Mouse (Mus musculus) cerebellum, adult 8-10 months (tissue): Measurements from ENCODE around the gene Mpv17.

Source experiments
- DNase-seq: peaks from one replicate; pipeline ENCODE4 v3.0.0; 2022

Gene Mpv17

GRCm38 (mm10) chr5:31181183-31181770 is 27.2 kb upstream of the Mpv17 start:
- no peak for DNase-seq

- peak; percentile 97 for DNase-seq
These were observed 25.9 kb upstream of the Mpv17 start, which contains the start of the genes Gm29609 and Gtf3c2 for GRCm38 (mm10) chr5:31179766-31180630. Gene Gm29609 (minus strand): TSS chr5:31179911. Gene Gtf3c2 (minus strand): TSS chr5:31180144.

- no peak for DNase-seq
These were observed 25.3 kb upstream of the Mpv17 start for GRCm38 (mm10) chr5:31179301-31179765.

GRCm38 (mm10) chr5:31168630-31169029 is 14.6 kb upstream of the Mpv17 start:
- no peak for DNase-seq

- no peak for DNase-seq
These were observed 10.8 kb upstream of the Mpv17 start for GRCm38 (mm10) chr5:31164878-31165277.

- DNase-seq, result no peak
These were observed 8.4 kb upstream of the Mpv17 start for GRCm38 (mm10) chr5:31162462-31162861.

- DNase-seq, result no peak
These were observed 417 bp downstream of the Mpv17 start for GRCm38 (mm10) chr5:31153516-31154151.

- peak; percentile 63 for DNase-seq
These were observed 2.3 kb downstream of the Mpv17 start for GRCm38 (mm10) chr5:31151746-31152145.

GRCm38 (mm10) chr5:31149781-31150180 is 4.3 kb downstream of the Mpv17 start:
- peak; percentile 28 for DNase-seq

- DNase-seq, result no peak
These were observed 15.1 kb downstream of the Mpv17 start for GRCm38 (mm10) chr5:31138968-31139425.

GRCm38 (mm10) chr5:31138241-31138967 is 15.6 kb downstream of the Mpv17 start, which contains the start of gene Ucn:
Gene Ucn (minus strand): TSS chr5:31138829.
- DNase-seq, result no peak

GRCm38 (mm10) chr5:31137658-31138057 is 16.4 kb downstream of the Mpv17 start:
- DNase-seq, result no peak

- no peak for DNase-seq
These were observed 17.2 kb downstream of the Mpv17 start for GRCm38 (mm10) chr5:31136730-31137424.

- DNase-seq, result no peak
These were observed 28.0 kb downstream of the Mpv17 start for GRCm38 (mm10) chr5:31126050-31126449.

GRCm38 (mm10) chr5:31123481-31123880 is 30.6 kb downstream of the Mpv17 start:
- no peak for DNase-seq

GRCm38 (mm10) chr5:31121111-31121510 is 32.9 kb downstream of the Mpv17 start:
- DNase-seq, result no peak

GRCm38 (mm10) chr5:31116912-31117311 is 37.1 kb downstream of the Mpv17 start:
- DNase-seq, result no peak

GRCm38 (mm10) chr5:31116354-31116753 is 37.7 kb downstream of the Mpv17 start, which contains the start of gene Trim54:
Gene Trim54 (plus strand): TSS chr5:31116712.
- no peak for DNase-seq

GRCm38 (mm10) chr5:31110781-31111180 is 43.3 kb downstream of the Mpv17 start:
- DNase-seq, result no peak

GRCm38 (mm10) chr5:31108000-31108490 is 46.0 kb downstream of the Mpv17 start, which contains the start of gene Slc30a3:
Gene Slc30a3 (minus strand): TSS chr5:31108237.
- DNase-seq, result no peak

GRCm38 (mm10) chr5:31105814-31106335 is 48.2 kb downstream of the Mpv17 start, which contains the start of gene Dnajc5g:
Gene Dnajc5g (plus strand): TSS chr5:31106285.
- no peak for DNase-seq
